22 mouse cellular contexts compared by ENCODE assay signal in genomic region chr13:92738821-92739220, GRCm38 (mm10). TPM values are rescaled to one million over a fixed set of nuclear protein-coding genes. Genes with fewer than 3 reads are reported as not detected.
DNase-seq lines count a peak whose midpoint lies in the region; ATAC-seq and TF ChIP-seq lines count a peak whose summit lies in the region.
"Had no signal": no experiment of that assay in that cellular context is flagged by ENCODE, and none has a peak within 500 bp of the region (broad histone marks: within the 10 kb centered on the region; RNA-seq: fewer than 3 reads in every experiment).

No protein-coding gene starts in this region.

- intact Hi-C loops in gastrocnemius, adult 2 months (cut with DNase I): loop anchor here (10.0 kb wide), 1 partner anchor 384 kb away; the partner anchor contains the start of genes Dhfr and Msh3

- ATAC-seq in liver, embryonic 12.5 days: no peak
- ATAC-seq in cerebellum, adult (ENCODE audit: insufficient number of reproducible peaks, low FRiP score, low TSS enrichment): no peak
- ATAC-seq: forebrain, embryonic 13.5 days had no signal

- H3K4me2 ChIP-seq in liver, embryonic 12.5 days: no peak overlapping the region
- H3K4me2 ChIP-seq: forebrain, embryonic 13.5 days; limb, embryonic 15.5 days; stomach, embryonic 15.5 days had no signal

- DNase-seq in liver (peak; percentile 2), 3T3-L1 (ENCODE audit: low read depth, low spot score) (peak; percentile 28)
- DNase-seq in thymus, postnatal 0 days (ENCODE audit: low spot score): peak; percentile 77
- DNase-seq in gastrocnemius, adult 2 months: no peak
- DNase-seq in adrenal gland, adult 2 months: no peak
- DNase-seq: adrenal gland, adult 8-10 months; cerebellum, adult 11 months; cerebellum, postnatal 14 days; embryo, embryonic 11 days; gastrocnemius, postnatal 10 days; kidney, adult 18-20 months; kidney, postnatal 25 days; lung, adult 2 months; right cerebral cortex, postnatal 4 days had no signal

- H3K4me1 ChIP-seq in liver, embryonic 12.5 days: peaks cover 36% of the 10 kb centered on the region
- H3K4me1 ChIP-seq in bone marrow, adult 2 months (ENCODE audit: control insufficient read depth, insufficient read depth, low read length): peaks cover 3% of the 10 kb centered on the region
- H3K4me1 ChIP-seq: limb, embryonic 15.5 days had no signal

- no peak overlapping the region for H3K9ac ChIP-seq in liver, embryonic 12.5 days
- H3K9ac ChIP-seq: forebrain, embryonic 13.5 days; limb, embryonic 15.5 days; stomach, embryonic 15.5 days had no signal

- H3K4me3 ChIP-seq in liver, embryonic 12.5 days: no peak overlapping the region
- H3K4me3 ChIP-seq in bone marrow, adult 2 months (replicated peaks; ENCODE audit: control insufficient read depth, low read depth, low read length): no peak overlapping the region
- no peak overlapping the region for H3K4me3 ChIP-seq in gastrocnemius, adult 2 months
- H3K4me3 ChIP-seq: forebrain, embryonic 13.5 days; hindbrain, embryonic 10.5 days; limb, embryonic 15.5 days; megakaryocyte, embryonic 14.5 days; stomach, embryonic 15.5 days had no signal

- 65% methylated on average over 3 of the region's 3 CpGs for WGBS in liver, embryonic 12.5 days (ENCODE audit: insufficient replicate concordance)
- 46% methylated on average over 3 of the region's 3 CpGs for WGBS in bone marrow, adult 2 months

- no peak for TF ChIP-seq CTCF in bone marrow, adult 2 months (IDR thresholded peaks at IDR 0.05; ENCODE audit: control insufficient read depth, insufficient read depth, low read length)
- TF ChIP-seq CTCF in gastrocnemius, adult 2 months (IDR thresholded peaks at IDR 0.05): no peak

- H3K27me3 ChIP-seq in liver, embryonic 12.5 days (replicated peaks): peaks cover 6% of the 10 kb centered on the region; the same call in 1 of the 2 replicates
- H3K27me3 ChIP-seq: forebrain, embryonic 13.5 days; limb, embryonic 15.5 days; stomach, embryonic 15.5 days had no signal

- H3K9me3 ChIP-seq in liver, embryonic 12.5 days (replicated peaks): no peaks in the 10 kb centered on the region
- H3K9me3 ChIP-seq: forebrain, embryonic 13.5 days; hindbrain, embryonic 10.5 days; limb, embryonic 15.5 days; megakaryocyte, embryonic 14.5 days; stomach, embryonic 15.5 days had no signal

- H3K27ac ChIP-seq in liver, embryonic 12.5 days: no peak overlapping the region
- peak overlapping the region; percentile 62; the same call in 1 of the 2 replicates for H3K27ac ChIP-seq in bone marrow, adult 2 months (ENCODE audit: control insufficient read depth, insufficient read depth, low read depth, low read length, poor library complexity)
- H3K27ac ChIP-seq in gastrocnemius, adult 2 months: no peak overlapping the region
- H3K27ac ChIP-seq: forebrain, embryonic 13.5 days; hindbrain, embryonic 10.5 days; limb, embryonic 15.5 days; stomach, embryonic 15.5 days had no signal

- no peak for TF ChIP-seq POLR2A in bone marrow, adult 2 months (IDR thresholded peaks at IDR 0.05; ENCODE audit: borderline replicate concordance, control insufficient read depth, low read depth, low read length)

- H3K36me3 ChIP-seq in liver, embryonic 12.5 days: no peaks in the 10 kb centered on the region
- H3K36me3 ChIP-seq: hindbrain, embryonic 10.5 days; limb, embryonic 15.5 days; stomach, embryonic 15.5 days had no signal

RNA-seq across cellular contexts. Expression of gene Thbs4, which starts 55.8 kb away (rescaled TPM):
- 0.13 and 0.17 TPM in 2 replicates for polyA plus RNA-seq in liver, embryonic 12.5 days (2016; fragmentation: Nextera tagmentation; extraction: Ambion mirVana)
- polyA plus RNA-seq in bone marrow, adult 2 months (2011; ENCODE audit: insufficient read depth, insufficient read length, low replicate concordance, missing spikeins): 1.2 TPM in 1 of 2 replicates, not detected in the other
- polyA plus RNA-seq in thymus, postnatal 0 days (2015; fragmentation: Nextera tagmentation; extraction: Ambion mirVana): 0.55 TPM in 2 replicates
- total RNA-seq in gastrocnemius, adult 2 months (2021): 100 to 1,000 TPM in 1 of 2 experiments, 10 to 100 TPM in 1; 60.5 to 195 TPM
- total RNA-seq in adrenal gland, adult 2 months (2021): 1 to 10 TPM; 2.7 to 3.6 TPM
- polyA plus RNA-seq in adrenal gland, adult 2 months (2012; rRNA removed): 1.3 and 1.5 TPM in 2 replicates

Comparison
In these comparisons a context has a peak if more than half of its experiments do, and no peak if none do; other contexts are left out.
1. DNase-seq: peak in liver (single experiment), 3T3-L1 (single experiment) and thymus, postnatal 0 days (single experiment); none in gastrocnemius, adult 2 months (single experiment) and adrenal gland, adult 2 months (single experiment).